In genomic region chr7:136104021-136104420, GRCm38 (mm10) we compare ENCODE assay signal across 23 mouse cellular contexts.
"Had no signal": no experiment of that assay in that cellular context is flagged by ENCODE, and none has a peak within 500 bp of the region (broad histone marks: within the 10 kb centered on the region; RNA-seq: fewer than 3 reads in every experiment).

No protein-coding gene starts in this region.

- H3K27me3 ChIP-seq: heart, embryonic 12.5 days; hindbrain, embryonic 12.5 days; intestine, embryonic 15.5 days; limb, embryonic 13.5 days; limb, embryonic 15.5 days; liver, embryonic 12.5 days had no signal

- H3K4me1 ChIP-seq: heart, embryonic 10.5 days; heart, embryonic 12.5 days; hindbrain, embryonic 10.5 days; hindbrain, embryonic 12.5 days; intestine, embryonic 15.5 days; limb, embryonic 13.5 days; limb, embryonic 15.5 days; liver, embryonic 12.5 days had no signal

- DNase-seq: gastrocnemius, adult 2 months; gastrocnemius, postnatal 10 days; gastrocnemius, postnatal 25 days; heart, adult 2 months; heart, postnatal 10 days; heart, postnatal 4 days; kidney, adult 18-20 months; kidney, adult 8-10 months; kidney, postnatal 10 days; kidney, postnatal 25 days; kidney, postnatal 4 days had no signal

- H3K9me3 ChIP-seq: heart, embryonic 10.5 days; heart, embryonic 12.5 days; hindbrain, embryonic 10.5 days; hindbrain, embryonic 12.5 days; intestine, embryonic 15.5 days; limb, embryonic 13.5 days; limb, embryonic 15.5 days; liver, embryonic 12.5 days had no signal

- H3K4me3 ChIP-seq: gastrocnemius, adult 2 months; heart, adult 2 months; heart, embryonic 10.5 days; heart, embryonic 12.5 days; hindbrain, embryonic 10.5 days; hindbrain, embryonic 12.5 days; intestine, embryonic 15.5 days; layer of hippocampus, adult 2 months; left cerebral cortex, adult 2 months; limb, embryonic 13.5 days; limb, embryonic 15.5 days; liver, embryonic 12.5 days had no signal

- H3K36me3 ChIP-seq: heart, embryonic 10.5 days; heart, embryonic 12.5 days; hindbrain, embryonic 10.5 days; hindbrain, embryonic 12.5 days; intestine, embryonic 15.5 days; limb, embryonic 13.5 days; limb, embryonic 15.5 days; liver, embryonic 12.5 days had no signal

- H3K27ac ChIP-seq: gastrocnemius, adult 2 months; heart, adult 2 months; heart, embryonic 10.5 days; hindbrain, embryonic 10.5 days; hindbrain, embryonic 12.5 days; hindbrain, embryonic 14.5 days; intestine, embryonic 15.5 days; layer of hippocampus, adult 2 months; left cerebral cortex, adult 2 months; limb, embryonic 13.5 days; limb, embryonic 15.5 days; liver, embryonic 12.5 days; liver, embryonic 14.5 days had no signal
